Mouse (Mus musculus) liver, embryonic 14.5 days (tissue): ENCODE measurements around the gene Parp3.

Source experiments
- CTCF ChIP-seq: IDR thresholded peaks from 2 replicates; pipeline ENCODE4 v1.5.1; 2016; ENCODE audit warnings: antibody characterized with exemption, low read depth, control low read depth
- EP300 ChIP-seq: IDR thresholded peaks from 2 replicates; pipeline ENCODE4 v1.6.1; 2016; ENCODE audit warnings: antibody characterized with exemption, low read depth

DNA sequence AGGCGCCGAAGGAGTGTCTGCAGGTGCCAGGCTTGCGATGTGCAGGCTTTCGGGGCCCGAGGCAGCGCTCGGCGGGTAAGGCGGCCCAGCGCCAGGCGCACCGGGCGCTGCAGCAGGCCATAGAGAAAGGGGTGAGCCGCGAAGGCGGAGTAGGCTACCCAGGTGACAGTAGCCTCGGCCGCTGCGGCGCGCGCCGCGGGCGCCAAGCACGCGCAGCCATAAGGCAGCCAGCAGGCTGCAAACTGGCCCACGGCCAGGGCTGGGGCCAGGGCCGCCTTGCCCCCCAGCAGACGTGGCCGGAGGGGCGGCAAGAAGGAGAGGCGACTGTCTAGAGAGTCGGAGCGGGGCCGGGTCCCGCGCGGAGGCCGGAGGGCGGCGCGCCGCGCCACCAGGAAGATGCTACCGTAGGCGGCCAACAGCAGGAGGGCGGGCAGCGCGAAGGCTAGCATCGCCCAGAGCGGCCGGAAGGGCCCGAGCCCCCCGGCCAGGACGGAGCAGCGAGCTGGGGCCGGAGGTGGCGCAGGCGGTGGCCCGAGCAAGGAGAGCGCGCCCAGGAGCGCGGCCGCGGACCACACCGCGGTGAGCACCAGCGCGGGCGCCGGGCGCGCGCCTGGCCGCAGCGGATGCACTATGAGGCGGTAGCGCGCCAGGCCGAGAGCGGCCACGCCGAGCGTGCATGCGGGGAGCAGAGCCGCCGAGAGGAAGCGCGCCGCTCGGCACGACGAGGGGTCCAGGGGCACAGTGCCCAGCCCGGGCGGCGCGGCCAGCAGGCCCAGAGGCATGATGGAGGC is 11.8 kb downstream of the Parp3 start:
- TF ChIP-seq CTCF (no peak), EP300 (no peak)
